Mouse (Mus musculus): ENCODE measurements around the gene Fut8. TPM values are rescaled to one million over a fixed set of nuclear protein-coding genes. Genes with fewer than 3 reads are reported as not detected.

The Fut8 gene
- polyA plus RNA-seq (2012; rRNA removed), result 14.8 and 15.3 TPM in 2 replicates

DNA sequence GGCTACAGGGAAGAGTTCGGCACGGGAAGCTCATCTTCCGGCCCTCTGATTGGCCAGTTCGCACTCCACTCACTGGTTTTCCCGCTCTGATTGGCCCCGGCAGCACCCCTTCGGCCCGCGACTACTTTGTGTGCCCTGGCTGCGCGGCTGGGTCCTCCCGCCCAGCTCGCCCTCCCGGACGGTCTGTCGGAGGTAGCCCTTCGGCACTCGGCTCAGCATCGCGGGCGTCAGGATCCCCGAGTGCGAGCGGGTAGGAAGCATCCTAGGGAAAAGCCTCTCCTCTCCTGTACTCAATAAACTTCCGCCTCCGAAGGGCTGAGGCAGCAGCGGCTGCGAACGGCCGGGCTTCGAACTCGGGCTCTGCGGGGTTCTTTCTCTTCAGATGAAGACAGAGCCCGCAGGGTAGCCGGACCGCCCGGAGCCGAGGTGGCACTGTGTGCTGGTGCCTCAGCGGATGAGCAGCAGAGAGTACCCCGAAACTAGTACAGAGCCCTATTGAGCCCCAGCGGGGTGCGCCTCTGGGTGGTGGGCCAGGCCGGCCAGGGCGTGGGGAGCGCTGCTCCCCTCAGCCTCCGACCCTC, at the start of gene Fut8:
Gene Fut8 (plus strand): TSS at position 176 of the 581 bp plus-strand sequence.
- peak; percentile 82 for DNase-seq (ENCODE audit: low read depth, low spot score)

DNA sequence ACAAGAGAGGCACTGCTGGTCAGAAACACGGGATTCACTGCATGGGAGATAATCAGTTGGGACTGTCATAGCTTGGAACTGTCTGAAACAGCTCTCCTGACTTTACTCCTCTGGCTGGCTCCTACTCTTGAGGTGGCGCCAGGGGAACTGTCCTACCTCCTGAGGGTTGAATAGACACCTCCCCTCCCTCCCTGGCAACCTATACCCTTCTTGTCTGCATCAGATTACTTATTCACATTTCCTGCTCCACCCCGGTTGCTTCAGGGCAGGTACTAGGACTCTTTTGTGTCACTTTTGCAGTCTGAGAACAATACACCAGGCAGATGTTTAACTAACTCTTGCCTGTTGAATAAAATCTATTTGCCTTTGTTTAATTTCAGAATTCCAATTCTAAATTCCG, 48.8 kb upstream of the Fut8 start:
- DNase-seq (ENCODE audit: low read depth, low spot score), result no peak
- WGBS, result 25% methylated on average over 4 of the region's 4 CpGs

More for the DNA sequence above, at the start of gene Fut8:
- under 1% methylated on average over 46 of the region's 46 CpGs for WGBS

DNA sequence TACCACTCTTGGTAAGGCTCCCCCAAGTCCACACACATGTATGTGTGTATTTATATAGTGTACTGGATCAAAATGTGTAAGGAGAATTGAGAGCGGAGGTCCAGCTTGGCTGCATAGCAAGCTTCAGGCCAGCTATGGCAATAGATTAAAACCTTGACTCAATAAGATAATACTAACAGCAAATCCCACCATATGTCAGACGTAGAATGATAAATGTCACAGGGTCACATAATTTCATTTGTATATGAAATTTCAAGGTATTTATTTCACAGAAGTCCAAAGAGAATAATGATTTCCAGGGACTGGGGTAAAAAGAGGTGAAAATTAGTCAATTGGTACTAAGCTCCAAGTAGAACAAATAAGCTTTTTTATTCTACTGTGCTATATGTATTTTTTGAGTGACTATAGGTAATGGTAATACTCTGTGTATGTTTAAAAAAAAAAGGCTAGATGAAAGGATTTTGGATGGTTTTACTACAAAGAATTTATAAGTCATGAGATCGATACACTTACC, 47.9 kb upstream of the Fut8 start:
- no peak for DNase-seq (ENCODE audit: low read depth, low spot score)
- WGBS, result 56% methylated on average over 3 of the region's 3 CpGs

DNA sequence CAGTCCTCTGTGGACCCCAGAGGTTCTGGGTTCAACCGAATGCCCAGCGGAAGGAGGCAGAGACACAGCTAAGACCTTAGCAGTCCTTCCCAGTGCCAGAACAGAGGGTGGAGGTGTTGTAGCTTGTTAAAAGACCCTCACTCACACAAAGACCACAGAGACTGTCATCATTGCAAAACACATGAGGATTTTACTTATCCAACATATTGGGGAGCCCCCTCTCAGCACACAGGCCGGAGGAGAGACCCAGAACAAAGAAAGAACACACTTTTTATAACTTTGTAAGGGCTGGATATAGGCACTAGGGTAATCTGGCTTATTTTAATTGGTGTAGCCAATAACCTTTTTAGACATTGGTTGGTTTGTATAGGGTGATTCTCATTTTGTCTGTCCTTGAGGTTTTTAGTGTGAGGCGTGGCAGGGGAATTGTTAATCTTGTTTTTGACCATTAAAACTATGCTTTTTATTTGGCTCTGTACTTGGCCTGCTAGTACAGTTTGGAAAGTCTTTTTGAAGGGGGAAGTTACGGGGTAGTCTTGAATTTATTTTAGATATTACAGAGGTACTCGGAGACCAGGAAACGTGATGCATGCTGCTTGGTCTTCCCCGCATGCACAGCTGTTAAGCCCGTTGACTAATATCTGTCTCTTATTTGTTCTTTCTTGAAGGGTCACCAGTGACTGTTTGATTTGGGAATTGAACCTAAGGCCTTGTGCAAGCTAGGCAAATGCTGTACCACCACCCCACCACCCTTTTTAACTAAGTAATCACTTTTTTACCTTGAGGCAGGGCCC, 46.2 kb upstream of the Fut8 start:
- 84% methylated on average over 9 of the region's 9 CpGs for WGBS
- DNase-seq (ENCODE audit: low read depth, low spot score), result no peak

DNA sequence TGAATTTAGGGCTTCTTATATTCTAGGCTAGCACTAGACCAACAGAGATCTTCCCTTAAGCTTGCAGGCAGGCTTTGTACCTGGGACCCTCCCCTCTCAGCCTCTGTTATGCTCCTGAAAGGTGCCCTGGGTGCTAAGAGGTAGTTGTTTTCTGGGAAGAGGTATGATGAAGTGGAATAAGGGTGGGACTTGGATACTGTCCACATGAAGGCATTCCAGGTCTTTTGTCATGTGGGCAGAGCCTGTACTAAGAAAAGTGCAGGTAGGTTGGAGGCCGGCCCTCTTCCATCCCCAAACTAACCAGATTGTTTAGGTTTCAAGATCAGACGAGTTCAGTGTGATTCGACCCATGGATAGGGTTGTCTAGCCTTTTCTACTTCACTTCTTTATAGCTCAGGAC, 45.2 kb upstream of the Fut8 start:
- no peak for DNase-seq (ENCODE audit: low read depth, low spot score)
- 29% methylated on average over 3 of the region's 3 CpGs for WGBS

DNA sequence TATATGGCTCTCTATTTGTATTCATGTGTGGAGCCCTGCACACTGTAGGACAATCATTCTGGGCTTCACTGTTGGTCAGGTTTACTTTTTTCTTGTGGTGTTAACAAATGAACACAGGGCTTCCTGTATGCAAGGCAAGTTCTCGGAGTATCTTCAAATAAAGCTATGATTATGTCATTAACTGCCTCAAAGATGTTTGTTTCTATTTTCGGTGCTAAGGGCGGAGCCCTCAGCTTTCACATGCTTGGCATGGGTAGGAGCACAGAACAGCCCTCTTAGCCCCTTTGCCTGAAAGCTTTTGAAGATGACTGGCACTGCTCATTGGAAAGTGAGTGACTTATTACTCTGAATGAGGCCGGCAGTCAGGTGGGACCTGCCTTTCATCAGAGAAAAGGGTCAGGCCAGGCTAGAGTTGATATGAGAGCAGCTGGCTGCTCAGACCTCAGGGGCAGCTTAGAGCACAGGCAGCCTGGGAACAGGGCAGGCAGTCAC, 44.7 kb upstream of the Fut8 start:
- no peak for DNase-seq (ENCODE audit: low read depth, low spot score)
- WGBS, result 9% methylated on average over 4 of the region's 4 CpGs

DNA sequence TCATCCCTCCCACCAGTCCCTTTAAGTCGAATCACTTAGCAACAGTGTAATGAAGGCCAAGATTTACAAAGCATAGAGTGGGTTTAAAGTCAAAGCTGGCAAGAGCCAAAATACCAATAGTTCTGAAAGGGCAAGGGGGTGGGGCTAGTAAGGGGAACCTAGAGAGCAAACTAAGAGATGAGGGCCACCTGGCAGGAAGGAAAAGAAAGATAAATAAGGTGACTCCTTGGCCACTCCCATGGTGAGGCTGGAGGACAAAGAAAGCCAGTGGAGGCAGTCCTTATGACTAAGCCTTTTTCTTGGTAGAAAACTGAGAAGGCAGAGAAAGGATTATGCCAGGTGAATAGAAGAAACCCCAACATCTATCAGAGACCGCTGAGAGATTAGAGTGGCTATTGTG, 42.9 kb upstream of the Fut8 start:
- WGBS, result 29% methylated on average over 2 of the region's 2 CpGs

DNA sequence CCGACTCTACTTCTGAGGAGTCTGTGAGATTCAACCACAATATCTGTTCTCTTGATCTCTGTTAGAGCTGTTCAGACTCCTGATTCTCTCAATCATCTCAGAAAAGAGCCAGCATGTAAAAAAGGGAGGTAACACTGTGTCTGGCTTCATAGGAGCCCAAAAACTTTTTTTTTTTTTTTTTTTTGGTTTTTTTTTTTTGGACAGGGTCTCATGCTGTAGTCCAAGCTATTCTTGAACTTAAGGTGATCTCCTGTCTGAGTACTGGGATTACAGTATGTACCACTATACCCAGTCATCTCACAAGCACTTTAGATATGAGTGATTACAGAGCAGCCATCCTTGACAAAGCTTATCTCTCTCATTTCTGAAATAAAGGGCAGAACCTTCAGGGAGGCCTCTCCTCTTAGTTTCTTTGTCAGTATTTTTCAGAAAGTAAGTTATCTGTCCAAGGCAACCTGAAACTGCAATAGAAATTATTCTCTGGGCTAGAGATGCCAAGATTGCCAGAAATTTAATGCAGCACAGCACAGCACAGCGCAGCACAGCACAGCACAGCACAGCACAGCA, 41.3 kb upstream of the Fut8 start:
- WGBS, result 97% methylated on average over 2 of the region's 2 CpGs
- no peak for DNase-seq (ENCODE audit: low read depth, low spot score)

More for the DNA sequence above, 42.9 kb upstream of the Fut8 start:
- no peak for DNase-seq (ENCODE audit: low read depth, low spot score)

DNA sequence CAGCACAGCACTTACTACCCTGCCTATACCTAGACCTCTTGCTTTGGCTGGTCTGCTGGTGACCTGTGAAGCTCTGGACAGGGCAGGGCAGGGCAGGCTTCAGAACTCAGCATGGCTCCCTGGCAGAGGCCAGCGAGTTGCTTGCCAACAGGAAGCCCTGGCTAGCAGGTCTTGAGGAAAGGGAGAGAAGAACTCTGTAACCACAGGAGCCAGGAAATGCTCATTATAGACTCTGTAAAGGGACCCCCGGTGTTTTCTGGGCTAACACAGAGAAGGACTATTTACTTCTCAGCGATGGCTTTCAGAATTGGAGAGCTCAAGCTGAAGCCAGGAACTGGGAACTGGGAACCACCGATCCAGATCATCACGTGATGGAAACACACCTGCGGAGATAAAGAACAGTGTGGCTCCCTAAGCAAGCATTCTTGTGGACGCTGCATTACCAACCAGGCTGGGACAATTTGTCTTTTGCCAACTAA, 40.8 kb upstream of the Fut8 start:
- 17% methylated on average over 7 of the region's 7 CpGs for WGBS
- no peak for DNase-seq (ENCODE audit: low read depth, low spot score)

DNA sequence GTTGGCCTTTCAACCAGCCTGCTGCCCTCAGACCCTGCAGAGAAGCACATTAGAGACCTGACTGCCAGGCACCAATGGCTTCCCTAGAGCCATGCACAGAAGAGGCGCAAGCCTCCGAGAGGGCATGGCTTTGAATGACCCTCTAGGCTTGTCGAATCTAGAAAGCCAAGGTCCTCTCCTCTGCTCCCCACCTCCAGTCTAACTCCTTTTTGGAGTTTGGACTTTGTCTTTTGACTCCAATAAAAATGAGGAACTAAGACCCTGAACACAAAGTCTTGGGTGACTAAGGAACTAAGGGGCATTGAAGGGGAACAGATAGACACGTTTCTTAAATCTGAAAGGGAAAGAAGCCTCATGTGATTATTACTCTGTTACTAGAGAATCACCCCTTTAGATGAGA, 39.7 kb upstream of the Fut8 start:
- WGBS, result 54% methylated on average over 4 of the region's 4 CpGs
- DNase-seq (ENCODE audit: low read depth, low spot score), result no peak

DNA sequence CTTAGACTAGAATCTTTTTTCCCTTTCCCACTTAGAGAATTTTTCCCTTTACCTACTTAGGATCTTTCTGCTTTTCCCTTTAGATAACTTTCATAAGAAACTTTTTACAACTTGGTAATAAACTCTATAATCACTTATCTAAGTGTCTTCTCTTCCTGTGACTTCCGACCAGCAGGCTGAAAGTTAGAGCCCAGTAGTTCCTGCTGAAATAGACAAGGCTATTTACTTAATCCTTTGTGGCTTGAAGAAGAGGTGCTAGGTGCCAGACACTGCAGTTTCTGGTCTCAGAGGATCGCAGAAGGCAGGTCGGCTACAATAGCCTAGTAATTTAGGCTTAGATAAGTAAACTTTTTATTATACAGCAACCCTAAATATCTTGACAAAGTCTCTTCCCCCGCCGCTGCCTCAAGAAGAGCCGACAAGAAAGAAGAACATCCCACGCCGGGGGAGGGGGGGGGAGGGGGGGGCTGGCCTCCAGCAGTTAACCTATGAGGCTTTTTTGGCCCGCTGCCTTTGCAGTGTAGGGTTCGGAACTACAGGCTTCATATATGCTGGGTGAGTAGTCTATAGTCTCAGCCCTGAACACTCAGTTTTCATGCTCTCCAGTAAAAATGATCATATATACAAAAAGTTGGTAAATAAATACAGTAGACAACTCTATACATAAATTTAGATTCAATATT, 36.3 kb upstream of the Fut8 start:
- DNase-seq (ENCODE audit: low read depth, low spot score), result no peak
- 24% methylated on average over 10 of the region's 10 CpGs for WGBS

DNA sequence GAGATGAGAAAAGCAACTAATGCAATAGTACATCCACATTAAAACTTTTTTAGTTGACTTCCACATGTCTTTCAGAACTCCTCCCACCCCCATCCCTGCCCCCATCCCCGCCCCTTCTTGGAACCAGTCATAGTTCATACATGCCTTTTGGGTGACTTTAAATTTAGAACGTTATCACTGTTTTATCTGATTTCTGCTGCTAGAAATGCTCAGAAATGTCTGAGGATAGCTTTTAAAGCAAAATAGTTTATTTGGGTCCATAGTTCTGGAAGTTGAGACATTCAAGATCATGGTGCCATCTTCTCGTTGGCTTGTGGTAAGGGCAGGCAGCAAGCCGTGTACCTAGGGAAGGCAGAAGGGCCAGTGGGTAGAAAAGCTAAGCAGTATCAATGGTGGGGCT, 34.8 kb upstream of the Fut8 start:
- 94% methylated on average over 4 of the region's 4 CpGs for WGBS
- no peak for DNase-seq (ENCODE audit: low read depth, low spot score)

DNA sequence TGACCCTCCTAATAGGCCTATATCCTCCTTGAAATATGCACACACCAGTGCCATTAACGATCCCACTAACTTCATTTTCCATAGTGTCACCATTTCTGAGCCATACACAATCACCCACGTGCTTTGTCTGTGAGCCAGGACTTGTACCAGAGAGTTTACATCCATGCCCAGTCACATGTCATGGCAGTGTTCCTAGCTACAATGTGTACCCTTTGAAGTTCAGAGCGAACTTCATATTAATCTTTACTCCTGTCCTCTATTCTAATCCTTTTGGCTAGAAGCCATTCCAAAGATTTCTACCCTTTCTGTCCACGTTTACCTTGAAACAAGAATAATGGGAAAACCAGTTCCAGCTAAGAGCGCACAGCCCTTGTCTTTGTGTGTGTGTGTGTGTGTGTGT, 31.1 kb upstream of the Fut8 start:
- WGBS, result 51% methylated on average over 5 of the region's 5 CpGs
- DNase-seq (ENCODE audit: low read depth, low spot score), result no peak

DNA sequence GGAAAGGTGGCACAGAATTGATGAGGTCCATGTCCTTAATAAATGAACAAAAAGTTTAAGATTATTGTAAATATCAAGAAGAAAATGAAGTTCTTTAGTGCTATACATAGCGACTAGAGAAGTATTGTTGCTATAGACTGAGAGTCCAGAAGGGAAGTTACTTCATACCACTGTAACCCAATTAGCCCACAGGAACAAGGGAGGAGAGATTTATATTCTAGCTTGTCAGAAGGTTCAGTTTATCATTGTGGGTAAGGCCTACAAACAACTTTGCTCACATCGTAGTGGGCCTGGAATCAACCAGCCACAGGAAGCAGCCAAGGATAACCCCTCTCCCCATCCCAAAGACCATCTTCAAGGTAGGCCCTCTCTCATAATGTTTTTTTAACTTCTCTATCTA, 29.9 kb upstream of the Fut8 start:
- no peak for DNase-seq (ENCODE audit: low read depth, low spot score)
- WGBS, result 88% methylated on average over 2 of the region's 2 CpGs

DNA sequence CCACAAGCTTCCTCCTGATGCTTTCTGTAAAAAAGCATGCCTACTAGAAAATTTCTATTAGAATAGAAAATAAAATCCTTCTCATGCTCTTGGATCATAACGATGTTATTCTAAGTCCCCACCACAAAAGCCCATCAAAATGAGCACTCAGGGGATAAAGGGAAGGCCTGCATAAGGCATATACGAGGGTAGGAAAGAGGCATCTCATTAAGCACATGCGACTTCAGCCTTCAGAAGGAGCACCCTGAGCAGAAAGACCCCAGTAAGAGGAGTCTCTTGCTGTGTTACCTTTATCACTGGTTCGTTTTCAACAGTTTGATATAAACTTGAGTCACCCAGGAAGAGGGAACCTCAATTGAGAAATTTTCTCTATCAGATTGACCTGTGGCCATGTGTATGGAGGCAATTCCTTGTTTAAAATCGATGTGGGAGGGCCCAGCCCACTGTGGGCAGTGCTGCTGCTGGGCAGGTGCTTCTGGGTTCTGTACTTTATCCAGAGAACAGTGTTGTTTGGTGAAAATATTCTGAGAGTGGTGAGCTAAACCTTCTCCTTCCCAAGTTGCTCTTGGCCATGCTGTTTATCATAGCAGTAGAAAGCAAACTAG, 29.2 kb upstream of the Fut8 start:
- WGBS, result 66% methylated on average over 5 of the region's 5 CpGs
- DNase-seq (ENCODE audit: low read depth, low spot score), result no peak

DNA sequence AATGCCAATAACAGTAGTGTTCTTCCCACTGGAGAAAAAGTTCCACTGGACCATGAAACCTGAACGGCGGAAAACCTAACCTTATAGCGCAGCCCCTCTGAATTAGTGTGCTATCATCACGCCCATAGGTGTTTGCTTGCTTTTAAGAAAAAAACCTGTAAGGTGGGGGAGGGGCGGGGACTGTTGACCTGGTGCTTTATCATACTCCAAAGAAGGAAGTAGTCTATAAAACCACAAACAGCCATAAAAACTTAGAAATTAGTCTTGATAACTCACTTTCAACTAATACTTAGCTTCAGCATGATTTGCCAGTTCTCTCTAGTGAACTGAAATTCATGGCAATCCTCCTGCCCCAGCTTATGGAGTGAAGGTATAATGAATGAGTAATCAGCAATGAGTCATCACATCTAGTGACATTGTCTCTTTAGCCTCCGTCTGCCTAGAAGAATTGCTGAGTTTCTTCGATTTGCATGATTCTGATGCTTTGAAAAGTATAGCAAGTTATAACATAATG, 26.2 kb upstream of the Fut8 start:
- DNase-seq (ENCODE audit: low read depth, low spot score), result no peak
- WGBS, result 31% methylated on average over 7 of the region's 7 CpGs

DNA sequence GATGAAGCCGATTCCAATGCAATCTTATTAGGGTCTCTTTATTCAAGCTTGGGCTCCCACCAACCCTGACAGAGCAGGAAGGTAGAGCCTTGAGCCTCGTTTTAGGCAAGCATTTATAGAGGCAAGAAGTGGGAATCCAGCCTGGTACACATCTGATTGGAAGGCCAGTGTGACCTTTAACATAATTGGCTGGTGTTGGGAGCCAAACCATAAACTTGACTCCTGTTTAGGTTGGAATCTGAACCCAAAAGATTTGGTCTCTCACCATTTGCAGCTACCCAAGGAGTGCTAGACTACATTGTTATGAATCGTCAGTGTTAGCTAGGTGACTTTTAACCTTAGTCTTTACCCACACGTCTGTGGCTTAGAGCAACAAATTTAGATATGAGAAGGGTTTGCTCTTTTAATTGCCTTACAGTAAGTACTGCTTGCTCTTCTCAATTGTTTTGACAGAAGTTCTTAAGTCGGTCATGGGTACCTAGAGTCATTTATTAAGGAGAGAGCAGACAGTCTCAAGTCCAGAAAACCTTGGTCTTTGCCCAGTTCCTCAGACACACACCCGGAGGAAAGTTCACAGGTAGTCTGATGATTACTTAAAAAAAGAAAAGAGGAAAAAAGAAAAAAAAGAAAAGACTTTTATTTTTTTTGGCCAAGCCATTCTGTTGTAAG, 23.9 kb upstream of the Fut8 start:
- WGBS, result 32% methylated on average over 6 of the region's 6 CpGs

DNA sequence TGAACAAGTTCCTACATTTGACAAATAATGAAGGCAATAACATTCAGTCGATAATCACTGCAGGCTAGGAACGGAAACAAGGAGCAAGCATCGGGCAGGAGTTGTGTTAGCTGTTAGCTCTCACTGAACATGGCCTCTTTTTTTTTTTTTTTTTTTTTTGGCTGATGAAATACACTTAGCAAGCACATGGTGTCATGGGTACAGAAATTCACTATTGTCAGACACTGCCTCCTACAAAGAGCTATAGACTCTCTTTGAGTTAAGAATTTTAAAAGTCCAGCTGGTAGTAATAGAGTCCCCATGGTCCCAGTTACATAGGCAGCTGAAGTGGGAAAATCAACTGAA, 23.4 kb upstream of the Fut8 start:
- DNase-seq (ENCODE audit: low read depth, low spot score), result no peak
- 43% methylated on average over 3 of the region's 3 CpGs for WGBS

More for the DNA sequence above, 23.9 kb upstream of the Fut8 start:
- DNase-seq (ENCODE audit: low read depth, low spot score), result no peak

Data from large intestine, adult 2 months (tissue).